Mouse (Mus musculus) mouse trophoblast stem cell (cell line): ENCODE results near the gene Mrpl28.

ENCODE experiments used
- in situ Hi-C, 2 experiments: fragments of 300-500 bp; cut with MseI, MboI; formaldehyde crosslinking; loops; 2 replicates in 1 of 2; 3 replicates in 1 of 2; pipeline ENCODE4 v1.15.1; 2025

Mrpl28 gene

DNA sequence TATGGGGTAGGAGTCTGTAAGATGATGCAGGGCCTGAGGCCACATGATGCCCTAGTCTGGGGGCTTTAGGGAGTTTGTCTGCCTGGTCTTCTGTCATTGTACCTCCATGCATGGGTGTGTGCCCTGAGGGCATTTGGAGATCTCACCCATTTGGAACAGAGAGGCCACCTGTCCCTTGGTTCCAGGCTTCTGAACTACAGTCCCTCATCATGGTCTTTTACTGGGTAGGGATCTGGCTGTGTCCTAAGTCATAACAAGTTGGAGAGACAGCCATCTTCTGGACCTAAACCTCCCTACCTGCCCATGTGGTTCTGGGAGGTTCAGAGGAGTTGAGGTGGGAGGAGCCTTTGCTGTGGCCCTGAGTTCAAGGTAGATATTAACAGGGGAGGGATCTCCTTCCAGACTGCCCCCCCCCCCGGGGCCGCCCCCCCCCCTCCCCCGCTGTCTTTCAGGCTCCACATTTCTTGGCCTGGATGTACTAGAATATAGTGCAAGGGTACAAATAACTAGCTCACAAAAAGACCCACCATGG is 7.3 kb upstream of the Mrpl28 start:
- in situ Hi-C loops, result no loop called here

DNA sequence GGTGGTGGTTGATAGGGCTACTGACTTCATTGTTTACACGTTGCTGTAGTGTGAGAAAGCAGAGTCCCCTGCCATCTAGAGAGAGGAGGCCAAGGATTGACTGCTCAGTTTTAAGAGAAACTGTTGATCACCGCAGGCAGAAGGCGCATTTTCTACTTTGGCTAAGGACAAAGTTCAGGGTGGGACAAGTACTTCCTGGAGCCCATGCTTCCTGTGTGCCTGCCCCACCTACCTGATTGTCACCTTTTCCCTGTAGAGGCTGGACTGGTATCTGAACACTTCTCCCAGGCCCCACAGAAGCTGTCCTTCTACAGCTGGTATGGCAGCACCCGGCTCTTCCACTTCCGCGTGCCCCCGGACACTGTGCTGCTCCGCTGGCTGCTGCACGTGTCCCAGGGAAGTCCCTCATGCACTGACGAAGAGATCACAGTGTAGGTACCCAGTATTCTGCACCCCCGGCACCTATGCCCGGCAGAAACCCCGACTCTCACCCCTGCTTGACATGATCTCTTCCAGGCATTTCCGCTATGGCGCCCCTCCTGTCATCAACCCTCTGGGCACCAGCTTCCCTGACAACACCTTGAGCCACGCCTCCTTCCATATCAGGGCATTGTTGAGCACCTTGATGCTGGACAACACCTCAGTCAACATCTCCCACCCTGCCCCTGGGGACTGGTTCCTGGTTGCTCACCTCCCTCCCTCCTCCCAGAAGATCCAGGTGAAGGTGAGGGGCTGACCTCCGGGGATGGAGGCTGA is 6.6 kb upstream of the Mrpl28 start:
- in situ Hi-C loops, result no loop called here

DNA sequence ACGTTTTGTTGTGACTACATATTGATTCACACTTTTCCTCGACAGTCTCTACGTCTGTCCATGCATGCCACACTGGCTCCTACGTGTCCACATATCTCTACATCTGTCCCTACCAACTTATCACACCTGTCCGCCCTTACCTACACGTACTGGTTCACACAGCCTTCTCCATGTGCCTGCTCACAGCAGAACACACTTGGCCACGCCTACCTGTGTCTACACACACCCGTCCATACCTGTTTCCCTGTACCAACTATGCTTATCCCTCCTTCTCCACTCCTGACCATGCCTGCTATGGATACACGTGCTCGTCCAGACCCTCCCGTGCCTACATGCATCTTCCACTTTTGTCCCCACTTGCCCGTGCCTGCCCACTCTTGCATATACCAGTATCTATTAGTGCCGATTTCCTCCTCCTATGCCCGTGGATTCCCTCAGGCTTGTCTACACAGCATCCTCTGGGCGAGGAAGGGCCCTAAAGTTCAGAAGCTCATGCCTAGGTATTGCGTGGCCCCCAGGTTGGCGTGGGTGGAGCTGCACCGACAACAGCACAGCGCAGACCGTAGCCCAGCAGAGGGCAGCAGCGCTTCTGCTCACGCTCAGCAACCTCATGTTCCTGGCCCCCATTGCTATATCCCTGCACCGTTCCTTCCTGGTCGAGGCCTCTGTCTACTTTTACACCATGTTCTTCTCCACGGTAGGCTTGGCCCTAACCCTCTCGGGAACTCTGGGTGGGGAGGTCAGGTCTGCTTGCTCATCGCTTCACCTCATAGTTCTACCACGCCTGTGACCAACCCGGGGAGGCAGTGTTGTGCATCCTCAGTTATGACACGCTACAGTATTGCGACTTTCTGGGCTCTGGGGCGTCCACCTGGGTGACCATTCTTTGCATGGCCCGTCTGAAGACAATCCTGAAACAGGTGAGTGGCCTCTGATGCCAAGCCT is 3.3 kb upstream of the Mrpl28 start:
- in situ Hi-C loops, result no loop called here

DNA sequence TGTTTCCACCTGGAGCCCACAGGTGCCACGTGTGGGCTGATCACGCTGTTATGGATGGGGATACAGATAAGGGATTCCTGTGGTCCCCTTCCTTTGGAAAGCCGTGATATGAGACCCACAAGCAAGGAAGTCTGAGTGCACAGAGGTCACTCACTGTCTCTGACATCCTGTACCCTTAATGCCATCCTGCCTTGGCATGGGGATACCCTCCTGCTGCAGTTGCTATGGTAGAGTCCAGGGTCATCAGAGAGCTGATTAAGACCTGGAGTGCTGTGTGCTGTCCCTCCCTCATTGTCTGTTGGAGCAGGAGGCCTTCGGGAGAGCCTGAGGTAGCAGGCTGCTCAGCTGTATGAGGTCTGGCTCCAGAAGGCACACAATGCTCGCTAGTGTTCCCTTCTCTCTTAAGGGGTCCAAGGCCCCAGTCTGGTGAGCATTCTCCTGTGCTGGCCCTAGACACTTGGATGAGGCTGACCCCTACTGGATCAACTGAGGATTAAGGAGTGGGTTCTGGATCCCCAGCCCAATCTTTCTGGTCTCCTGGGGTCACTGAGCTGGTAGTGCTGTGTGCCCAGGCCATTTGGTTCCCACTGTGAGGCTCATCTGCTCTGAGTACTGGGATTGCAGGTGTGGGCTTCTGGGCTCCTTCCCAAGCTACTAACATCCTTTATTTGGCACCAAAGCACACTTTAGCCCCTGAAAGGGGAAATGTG is 714 bp upstream of the Mrpl28 start:
- in situ Hi-C loops, result no loop called here

DNA sequence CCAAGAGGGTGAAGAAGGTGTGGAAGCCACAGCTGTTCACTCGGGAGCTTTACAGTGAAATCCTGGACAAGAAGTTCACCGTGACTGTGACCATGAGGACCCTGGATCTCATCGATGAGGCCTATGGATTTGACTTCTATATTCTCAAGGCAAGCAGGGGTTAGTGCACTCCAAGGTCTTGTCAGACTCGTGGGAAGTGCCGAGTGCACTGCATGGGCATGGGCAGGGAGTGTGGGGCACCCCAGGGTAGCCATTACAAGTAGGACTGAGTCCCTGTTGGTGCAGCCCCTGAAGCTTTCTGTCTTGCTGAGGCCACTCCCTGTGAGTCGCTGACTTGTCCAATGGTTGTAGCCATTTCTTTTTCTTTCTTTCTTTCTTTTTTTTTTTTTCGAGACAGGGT is 1.3 kb downstream of the Mrpl28 start:
- in situ Hi-C loops, result no loop called here

DNA sequence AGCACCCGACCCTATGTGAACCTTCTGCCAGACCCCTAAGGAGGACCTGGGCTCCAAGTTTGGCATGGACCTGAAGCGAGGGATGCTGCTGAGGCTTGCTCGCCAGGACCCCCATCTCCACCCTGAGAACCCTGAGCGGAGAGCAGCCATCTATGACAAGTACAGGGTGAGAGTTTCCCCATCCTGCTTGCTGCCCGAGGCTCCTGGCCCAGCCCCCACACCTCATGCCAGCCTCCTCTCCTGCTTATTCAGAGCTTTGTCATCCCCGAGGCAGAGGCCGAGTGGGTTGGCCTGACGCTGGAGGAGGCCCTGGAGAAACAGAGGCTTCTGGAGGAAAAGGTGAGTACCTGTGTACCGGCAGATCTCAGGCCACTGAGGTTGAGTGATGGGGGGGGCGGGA is 1.9 kb downstream of the Mrpl28 start:
- in situ Hi-C loops, result no loop called here

DNA sequence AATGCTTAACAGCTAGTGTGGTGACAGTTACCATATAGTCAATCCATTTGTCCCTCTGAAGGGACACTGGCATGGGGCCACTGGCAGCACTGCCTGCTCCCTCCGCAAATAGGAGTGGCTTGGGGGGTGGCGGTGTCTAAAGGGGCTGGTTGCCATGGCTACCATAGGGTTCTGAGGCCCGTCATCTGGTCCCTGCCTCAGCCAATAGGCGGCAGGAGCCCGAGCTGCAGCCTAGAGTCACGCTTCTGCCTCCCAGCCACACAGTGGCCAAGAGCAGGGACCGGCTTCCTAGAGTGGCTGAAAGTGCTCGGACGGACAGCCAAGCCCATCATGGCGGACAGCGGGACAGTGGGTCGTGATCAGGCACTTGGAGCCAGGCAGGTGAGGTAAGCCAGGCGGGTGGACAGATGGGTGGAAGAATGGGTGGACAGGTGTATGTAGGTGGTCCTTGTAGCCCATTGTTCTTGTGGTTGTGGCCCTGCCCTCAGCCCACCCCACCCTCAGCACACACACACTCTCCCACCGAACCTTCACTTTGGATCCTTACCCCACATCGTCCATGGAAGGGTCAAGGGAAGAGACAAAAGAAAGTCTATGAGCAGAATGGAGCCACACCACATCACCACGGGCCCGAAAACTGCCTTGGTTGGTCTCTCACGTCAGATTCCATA is 7.9 kb downstream of the Mrpl28 start:
- in situ Hi-C loops, result no loop called here

DNA sequence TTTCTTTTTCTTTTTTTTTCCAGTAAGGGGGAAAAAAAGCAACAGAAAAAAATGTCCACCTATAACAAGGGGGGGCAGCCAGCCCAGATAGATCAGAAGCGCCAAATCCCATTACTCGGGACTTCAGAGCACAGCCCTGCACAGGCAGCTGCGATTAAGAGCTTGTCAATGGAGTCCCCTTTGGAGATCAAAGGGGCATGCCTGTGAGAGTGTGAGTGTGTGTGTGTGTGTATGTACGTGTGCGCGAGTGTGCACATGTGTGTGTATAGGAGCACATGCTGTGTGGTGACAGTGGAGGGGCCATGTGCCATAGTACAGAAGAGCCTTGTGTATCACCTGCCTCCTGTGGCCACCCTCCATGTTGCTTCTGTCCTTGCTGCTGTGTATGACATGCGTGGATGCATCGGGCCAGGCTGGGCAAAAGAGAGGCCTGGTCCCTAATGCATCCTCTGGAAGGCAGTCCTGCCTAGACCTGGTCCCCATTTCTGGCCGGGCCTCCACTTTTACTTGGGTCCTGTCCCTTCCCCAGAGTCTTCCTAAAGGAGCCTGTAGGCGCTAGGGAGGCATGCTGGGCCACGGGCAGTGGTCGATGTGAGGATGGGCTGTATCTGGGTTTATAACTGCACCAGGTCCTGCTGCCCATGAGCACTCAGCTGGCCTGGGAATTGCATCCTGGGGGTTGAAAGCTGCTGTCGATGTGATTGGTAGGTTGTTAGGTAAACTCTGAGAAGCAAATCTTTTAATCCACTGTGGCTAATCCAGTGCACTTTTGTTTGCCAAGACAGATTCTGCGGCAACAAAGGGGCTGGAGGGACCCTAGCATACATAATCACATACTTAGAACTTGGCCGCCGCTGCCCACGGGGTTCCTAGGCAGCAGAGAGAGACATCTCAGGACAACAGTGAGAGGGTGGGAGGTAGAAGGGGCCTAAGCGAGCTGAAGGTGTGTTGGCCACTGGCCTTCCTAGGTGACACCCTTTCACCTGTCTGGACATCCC is 8.9 kb downstream of the Mrpl28 start:
- in situ Hi-C loops, result no loop called here

DNA sequence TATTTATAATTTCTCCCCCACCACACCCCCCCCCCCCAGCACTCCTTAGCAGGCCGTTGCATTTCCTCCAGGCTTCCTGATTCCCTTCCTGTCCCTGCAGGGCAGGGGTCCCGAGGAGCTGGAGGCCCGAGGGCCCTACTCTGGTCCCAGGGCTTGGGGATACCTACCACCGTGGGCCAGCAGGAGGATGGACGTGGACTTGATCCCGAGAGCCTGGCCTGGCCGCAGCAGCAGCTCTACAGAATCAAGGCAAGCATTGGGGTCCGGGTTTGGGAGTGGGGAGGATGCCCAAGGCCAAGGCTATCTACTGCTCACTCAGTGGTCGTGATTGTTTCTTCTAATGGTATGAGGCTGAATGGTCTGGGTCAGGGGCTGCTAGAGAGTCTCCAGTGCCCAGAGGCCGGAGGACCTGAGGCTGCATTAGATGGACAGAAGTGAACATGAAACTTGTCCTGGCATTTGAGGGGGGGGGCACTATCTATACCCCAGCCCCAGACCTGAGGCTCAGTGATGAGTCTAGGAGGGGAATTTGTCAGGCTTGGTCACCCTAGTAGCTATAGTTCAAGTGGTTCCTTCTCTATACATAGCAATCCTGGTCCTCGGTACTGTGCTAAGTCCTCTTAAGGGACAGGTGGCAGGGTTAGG is 13.9 kb downstream of the Mrpl28 start:
- in situ Hi-C loops, result no loop called here

DNA sequence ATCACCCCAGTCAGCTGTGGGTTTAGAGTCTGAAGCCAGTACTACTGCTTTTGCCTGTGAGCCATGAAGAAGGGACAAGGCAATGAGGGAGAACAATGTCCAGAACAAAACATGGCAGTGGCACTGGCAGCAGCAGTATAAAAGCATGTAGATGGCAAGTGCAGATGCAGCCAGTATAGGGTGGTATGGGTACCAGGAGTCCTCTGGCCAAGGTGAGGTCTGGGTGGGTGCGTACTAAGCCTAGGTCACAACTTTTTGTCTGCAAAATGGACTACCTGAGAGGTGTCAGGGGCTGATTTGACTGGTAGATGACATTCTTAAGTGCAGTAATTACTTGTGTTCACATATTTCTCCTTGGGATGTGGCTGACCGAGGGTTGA is 14.4 kb downstream of the Mrpl28 start:
- in situ Hi-C loops, result no loop called here

DNA sequence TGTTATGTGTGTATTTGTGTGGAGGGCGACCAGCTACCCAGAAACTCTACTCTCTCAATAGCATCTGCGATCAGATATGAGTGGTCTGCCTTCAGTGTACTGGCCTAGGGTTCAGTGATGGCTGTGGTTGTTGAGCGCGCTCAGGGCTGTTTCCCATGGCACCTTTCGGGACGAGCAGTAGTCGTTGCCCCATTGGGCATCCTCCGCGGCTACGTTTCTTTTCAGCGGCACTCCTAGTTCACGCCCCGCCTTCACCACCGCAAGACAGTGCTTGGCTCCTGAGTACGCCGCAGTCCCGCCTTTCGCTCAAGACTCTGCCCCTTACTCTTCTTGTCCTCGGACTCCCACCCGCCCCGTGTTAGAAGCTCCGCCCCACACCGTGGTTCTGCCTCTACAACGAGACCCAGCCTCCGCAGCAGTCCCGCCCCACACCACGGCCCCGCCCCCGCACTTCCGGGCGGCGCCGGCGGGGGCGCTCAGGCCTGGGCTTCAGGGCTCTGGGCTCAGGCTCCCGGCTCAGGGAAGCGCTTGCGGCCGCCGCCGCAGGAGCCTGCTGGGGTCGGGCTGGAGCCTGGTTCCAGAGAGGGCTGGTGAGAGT is 15.0 kb downstream of the Mrpl28 start, which contains the start of gene Axin1:
TSS of gene Axin1 (plus strand) at position 450 of the 598 bp plus-strand sequence.
- in situ Hi-C loops, result no loop called here

DNA sequence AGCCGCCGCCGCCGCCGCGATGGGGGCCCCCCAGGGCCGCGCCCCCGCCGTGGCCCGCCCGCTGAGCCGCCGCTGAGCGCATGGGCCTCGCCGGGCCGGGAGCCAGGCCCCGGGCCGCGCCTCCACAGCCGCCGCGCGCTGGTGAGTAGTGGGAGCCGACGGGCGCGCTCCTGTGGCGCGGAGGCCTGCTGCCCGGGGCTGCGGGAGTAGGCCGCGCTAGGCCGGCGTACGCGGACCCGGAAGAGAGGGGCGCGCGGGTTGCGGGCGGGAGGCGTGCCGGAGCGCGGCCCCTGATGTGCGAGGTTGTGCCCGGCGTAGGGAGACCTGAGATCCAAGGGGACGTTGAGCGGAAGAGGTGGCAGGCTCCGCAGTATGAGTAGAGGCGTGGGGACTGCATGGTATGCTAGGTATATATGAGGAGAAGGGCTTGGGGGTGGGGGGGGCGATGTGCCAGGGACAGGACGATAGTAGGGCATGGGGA is 15.6 kb downstream of the Mrpl28 start:
- in situ Hi-C loops, result no loop called here

DNA sequence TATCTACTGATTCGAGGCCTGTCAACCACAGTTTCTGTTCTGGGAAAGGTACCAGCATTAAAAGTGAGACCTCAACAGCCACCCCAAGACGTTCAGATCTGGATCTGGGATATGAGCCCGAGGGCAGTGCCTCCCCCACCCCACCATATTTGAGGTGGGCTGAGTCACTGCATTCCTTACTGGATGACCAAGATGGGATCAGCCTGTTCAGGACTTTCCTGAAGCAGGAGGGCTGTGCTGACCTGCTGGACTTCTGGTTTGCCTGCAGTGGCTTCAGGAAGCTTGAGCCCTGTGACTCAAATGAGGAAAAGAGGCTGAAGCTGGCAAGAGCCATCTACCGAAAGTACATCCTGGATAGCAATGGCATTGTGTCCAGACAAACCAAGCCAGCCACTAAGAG is 19.5 kb downstream of the Mrpl28 start:
- in situ Hi-C loops, result no loop called here

DNA sequence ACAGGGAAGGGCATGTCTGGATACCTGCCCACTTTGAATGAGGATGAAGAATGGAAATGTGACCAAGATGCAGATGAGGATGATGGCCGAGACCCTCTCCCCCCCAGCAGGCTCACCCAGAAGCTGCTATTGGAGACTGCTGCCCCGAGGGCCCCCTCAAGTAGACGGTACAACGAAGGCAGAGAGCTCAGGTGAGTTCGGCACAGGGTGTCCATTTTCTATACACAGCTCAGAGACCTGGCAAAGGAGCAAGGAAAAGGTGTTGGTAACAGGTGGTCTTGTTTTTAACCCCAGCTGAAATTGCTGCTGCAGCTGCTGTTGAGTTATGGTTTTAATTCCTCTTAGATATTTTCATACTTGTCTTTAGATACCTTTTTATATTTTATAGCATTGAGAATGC is 20.1 kb downstream of the Mrpl28 start:
- in situ Hi-C loops, result no loop called here

DNA sequence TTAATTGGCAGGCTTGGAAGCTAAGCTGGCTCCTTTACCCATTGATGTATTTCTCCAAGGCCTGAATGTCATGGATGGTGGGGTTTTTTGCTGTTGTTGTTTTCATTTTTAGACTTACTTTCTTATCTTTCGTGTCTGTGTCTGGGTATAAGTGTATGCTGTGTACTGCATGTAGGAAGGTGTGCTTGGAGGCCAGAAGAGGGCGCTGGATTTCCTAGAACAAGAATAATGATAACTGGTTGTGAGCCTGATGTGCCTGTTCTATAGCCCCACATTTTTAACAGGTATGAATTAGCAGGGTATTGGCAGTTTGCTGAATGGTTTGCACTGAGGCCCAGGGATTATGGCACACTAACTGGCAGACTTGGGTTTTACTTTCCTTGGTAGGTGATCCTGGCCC is 25.8 kb downstream of the Mrpl28 start:
- in situ Hi-C loops, result no loop called here

DNA sequence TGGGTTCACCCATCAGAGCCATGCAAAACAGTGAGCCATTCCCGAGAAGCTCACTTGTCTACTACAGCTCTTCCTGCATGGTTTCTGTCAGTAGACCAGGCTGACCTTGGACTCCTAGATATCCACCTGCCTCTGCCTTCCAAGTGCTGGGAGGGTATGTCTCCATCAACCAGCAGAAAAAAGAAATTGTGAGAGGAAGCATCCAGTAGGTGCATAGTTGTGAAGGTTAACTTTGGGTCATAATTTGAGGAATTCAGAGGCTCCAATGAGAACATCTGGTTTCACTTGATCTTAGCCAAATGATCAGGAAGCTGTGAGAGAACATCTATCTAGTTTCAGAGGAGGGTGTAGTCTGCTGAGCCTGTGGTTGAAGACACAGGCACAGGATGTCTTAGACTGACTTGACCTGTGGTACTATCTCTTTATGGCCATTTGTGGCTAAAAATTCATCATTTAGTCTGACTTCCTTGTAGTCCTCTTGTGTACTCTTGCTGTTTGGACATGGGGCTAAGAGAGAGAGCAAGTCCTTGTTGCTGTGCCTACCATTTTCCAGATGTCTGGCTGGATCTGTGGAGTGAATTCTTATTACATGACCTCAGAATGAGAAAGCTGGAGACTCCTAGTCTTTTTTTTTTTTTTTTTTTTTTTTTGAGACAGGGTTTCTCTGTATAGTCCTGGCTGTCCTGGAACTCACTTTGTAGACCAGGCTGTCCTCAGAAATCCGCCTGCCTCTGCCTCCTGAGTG is 28.8 kb downstream of the Mrpl28 start:
- in situ Hi-C loops, result no loop called here

DNA sequence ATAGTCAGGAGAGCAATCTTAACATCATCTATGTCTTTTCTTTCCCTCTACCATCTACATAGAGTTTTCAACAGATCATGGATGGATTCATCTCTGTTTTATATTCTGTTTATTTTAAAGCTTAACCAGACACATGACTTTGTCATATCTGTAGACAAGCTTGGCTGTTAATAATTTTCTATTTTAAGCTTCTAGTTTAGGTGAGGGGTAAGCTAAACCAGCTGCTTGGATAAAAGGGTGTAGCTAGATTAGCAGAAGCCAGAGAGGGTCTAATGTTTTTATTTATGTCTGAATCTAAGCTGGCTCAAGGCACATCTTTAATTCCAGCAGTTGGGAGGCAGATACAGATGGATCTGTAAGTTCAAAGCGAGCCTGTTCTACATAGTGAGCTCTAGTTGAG is 39.4 kb downstream of the Mrpl28 start:
- in situ Hi-C loops, result no loop called here

DNA sequence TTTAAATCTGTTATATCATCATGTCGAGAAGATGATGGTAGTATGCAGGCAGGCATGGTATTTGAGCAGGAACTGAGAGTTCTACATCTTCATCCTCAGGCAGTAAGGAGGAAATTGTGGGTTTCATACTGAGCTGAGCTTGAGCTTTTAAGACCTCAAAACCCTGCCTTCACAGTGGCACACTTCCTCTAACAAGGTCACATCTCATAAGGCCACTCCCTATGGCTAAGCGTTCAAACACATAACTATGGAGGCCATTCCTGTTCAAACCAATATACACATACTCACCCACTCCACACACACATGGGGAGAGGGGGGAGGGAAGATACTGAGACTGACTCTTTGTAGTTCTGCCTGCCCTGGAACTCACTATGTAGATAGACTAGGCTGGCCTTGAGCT is 44.7 kb downstream of the Mrpl28 start:
- in situ Hi-C loops, result no loop called here
